Mouse (Mus musculus) cerebellum, adult 2 months (tissue): Measurements from ENCODE around the gene Card9.

Experiments used
- CTCF ChIP-seq: fragments of 200-500 bp; IDR thresholded peaks from 2 replicates; pipeline ENCODE4 v1.5.1; 2011; ENCODE audit warnings: low read depth, mild to moderate bottlenecking, control low read depth, low read length, moderate library complexity, borderline replicate concordance; ENCODE audit not compliant: insufficient read depth
- POLR2A ChIP-seq: fragments of 200-500 bp; IDR thresholded peaks from 2 replicates; pipeline ENCODE4 v1.6.1; 2011; ENCODE audit warnings: low read length, control low read depth, borderline replicate concordance; ENCODE audit not compliant: insufficient read depth

GRCm38 (mm10) chr2:26356678-26357077 is 4.0 kb downstream of the Card9 start:
- no peak for TF ChIP-seq CTCF
- TF ChIP-seq POLR2A = no peak
